Comparison of ENCODE assay signal across 8 mouse cellular contexts in genomic region chr1:33813868-33814794, GRCm38 (mm10). TPM values are rescaled to one million over a fixed set of nuclear protein-coding genes. Genes with fewer than 3 reads are reported as not detected.
DNase-seq lines count a peak whose midpoint lies in the region; ATAC-seq and TF ChIP-seq lines count a peak whose summit lies in the region.

Zfp451 (minus strand) TSS chr1:33814595.

- H3K27ac ChIP-seq in forebrain, embryonic 11.5 days (ENCODE audit: low read depth, low read length), result peak within 1 kb of the TSS; percentile 79
- H3K27ac ChIP-seq in heart, postnatal 0 days (ENCODE audit: low read depth), result peak within 1 kb of the TSS; percentile 96
- peak within 1 kb of the TSS; percentile 68 for H3K27ac ChIP-seq in liver, embryonic 16.5 days (ENCODE audit: low read length)
- H3K27ac ChIP-seq in neural tube, embryonic 13.5 days (replicated peaks), result peak within 1 kb of the TSS; percentile 97
- H3K27ac ChIP-seq in testis, adult 2 months (ENCODE audit: control insufficient read depth, insufficient read depth, low read depth, low read length), result peak within 1 kb of the TSS; percentile 92

- no peak for TF ChIP-seq EP300 in heart, postnatal 0 days (IDR thresholded peaks at IDR 0.05; ENCODE audit: low read depth)

- H3K4me1 ChIP-seq in forebrain, embryonic 11.5 days (replicated peaks; ENCODE audit: control insufficient read depth, insufficient read depth, low read length), result no peaks in the 10 kb centered on the region; the same call in 1 of the 2 replicates
- peaks cover 14% of the 10 kb centered on the region for H3K4me1 ChIP-seq in heart, postnatal 0 days (ENCODE audit: control insufficient read depth, insufficient read depth)
- H3K4me1 ChIP-seq in liver, embryonic 16.5 days (ENCODE audit: control insufficient read depth, low read depth, low read length), result peaks cover 9% of the 10 kb centered on the region
- H3K4me1 ChIP-seq in neural tube, embryonic 13.5 days (replicated peaks), result peaks cover 26% of the 10 kb centered on the region
- no peaks in the 10 kb centered on the region; the same call in 1 of the 2 replicates for H3K4me1 ChIP-seq in testis, adult 2 months (ENCODE audit: control insufficient read depth, insufficient read depth, low read length)

- peak; percentile 68 to 80 for DNase-seq in CD8-positive naive resting alpha-beta T cell, adult 2 months (ENCODE audit: low read depth in 2 of 2, low spot score in 2 of 2)
- peak; percentile 77 for DNase-seq in c-Kit-positive CD71-negative TER-119-negative erythroid progenitor cells, embryonic 14.5 days (ENCODE audit: low read depth)
- DNase-seq in forebrain, embryonic 11.5 days (ENCODE audit: low spot score), result peak; percentile 96
- DNase-seq in heart, postnatal 0 days (ENCODE audit: low spot score), result peak; percentile 90
- DNase-seq in kidney, postnatal 4 days, result peak; percentile 94 to 96

- H3K4me2 ChIP-seq in forebrain, embryonic 11.5 days (ENCODE audit: low read depth, low read length, severe bottlenecking), result peak within 1 kb of the TSS; percentile 69
- H3K4me2 ChIP-seq in heart, postnatal 0 days (ENCODE audit: low read depth, low read length), result peak within 1 kb of the TSS; percentile 90
- peak within 1 kb of the TSS; percentile 79 for H3K4me2 ChIP-seq in liver, embryonic 16.5 days (ENCODE audit: low read depth, low read length)
- H3K4me2 ChIP-seq in neural tube, embryonic 13.5 days, result peak within 1 kb of the TSS; percentile 91

- peak; percentile 93 for TF ChIP-seq POLR2A in testis, adult 2 months (IDR thresholded peaks at IDR 0.05; ENCODE audit: control insufficient read depth, low read depth, low read length)

- no peaks in the 10 kb centered on the region for H3K27me3 ChIP-seq in forebrain, embryonic 11.5 days (ENCODE audit: control insufficient read depth, insufficient read depth, low read length)
- H3K27me3 ChIP-seq in heart, postnatal 0 days (ENCODE audit: control insufficient read depth, insufficient read depth, low read length), result no peaks in the 10 kb centered on the region
- H3K27me3 ChIP-seq in liver, embryonic 16.5 days (ENCODE audit: control insufficient read depth, insufficient read depth, low read depth, low read length), result no peaks in the 10 kb centered on the region
- H3K27me3 ChIP-seq in neural tube, embryonic 13.5 days, result no peaks in the 10 kb centered on the region
- H3K27me3 ChIP-seq in testis, adult 2 months (ENCODE audit: control insufficient read depth, insufficient read depth, low read length), result no peaks in the 10 kb centered on the region

- H3K36me3 ChIP-seq in forebrain, embryonic 11.5 days (ENCODE audit: control insufficient read depth, insufficient read depth, low read length), result peaks cover 5% of the 10 kb centered on the region; the same call in 1 of the 2 replicates
- H3K36me3 ChIP-seq in heart, postnatal 0 days (replicated peaks; ENCODE audit: control insufficient read depth, insufficient read depth, low read length), result peaks cover 21% of the 10 kb centered on the region; the same call in 1 of the 2 replicates
- peaks cover 5% of the 10 kb centered on the region for H3K36me3 ChIP-seq in liver, embryonic 16.5 days (ENCODE audit: control insufficient read depth, insufficient read depth)
- peaks cover 28% of the 10 kb centered on the region for H3K36me3 ChIP-seq in neural tube, embryonic 13.5 days
- H3K36me3 ChIP-seq in testis, adult 2 months (ENCODE audit: control insufficient read depth, insufficient read depth, low read length), result peaks cover 3% of the 10 kb centered on the region

- H3K9ac ChIP-seq in forebrain, embryonic 11.5 days (ENCODE audit: low read length), result peak within 1 kb of the TSS; percentile 99
- H3K9ac ChIP-seq in heart, postnatal 0 days (replicated peaks; ENCODE audit: low read depth, low read length), result peak within 1 kb of the TSS; percentile 94
- H3K9ac ChIP-seq in liver, embryonic 16.5 days (ENCODE audit: low read depth, low read length), result peak within 1 kb of the TSS; percentile 90
- H3K9ac ChIP-seq in neural tube, embryonic 13.5 days, result peak within 1 kb of the TSS; percentile 99

- H3K9me3 ChIP-seq in forebrain, embryonic 11.5 days (ENCODE audit: control insufficient read depth, low read length), result no peaks in the 10 kb centered on the region
- no peaks in the 10 kb centered on the region for H3K9me3 ChIP-seq in heart, postnatal 0 days (replicated peaks; ENCODE audit: control insufficient read depth, low read length)
- H3K9me3 ChIP-seq in liver, embryonic 16.5 days (replicated peaks; ENCODE audit: control insufficient read depth, low read length), result no peaks in the 10 kb centered on the region
- H3K9me3 ChIP-seq in neural tube, embryonic 13.5 days, result no peaks in the 10 kb centered on the region

- peak within 1 kb of the TSS; percentile 91 for H3K4me3 ChIP-seq in forebrain, embryonic 11.5 days (ENCODE audit: low read depth, low read length)
- peak within 1 kb of the TSS; percentile 82 for H3K4me3 ChIP-seq in heart, postnatal 0 days (ENCODE audit: low read depth, low read length)
- peak within 1 kb of the TSS; percentile 91 for H3K4me3 ChIP-seq in liver, embryonic 16.5 days (ENCODE audit: low read depth, low read length)
- peak within 1 kb of the TSS; percentile 99 for H3K4me3 ChIP-seq in neural tube, embryonic 13.5 days
- H3K4me3 ChIP-seq in testis, adult 2 months (ENCODE audit: control insufficient read depth, low read depth, low read length), result peak within 1 kb of the TSS; percentile 96

- under 1% methylated on average over 73 of the region's 85 CpGs for WGBS in forebrain, embryonic 11.5 days
- under 1% methylated on average over 83 of the region's 85 CpGs for WGBS in heart, postnatal 0 days
- under 1% methylated on average over 83 of the region's 85 CpGs for WGBS in liver, embryonic 16.5 days (ENCODE audit: insufficient replicate concordance)
- WGBS in neural tube, embryonic 13.5 days, result under 1% methylated on average over 85 of the region's 85 CpGs

- no peak for TF ChIP-seq CTCF in heart, postnatal 0 days (IDR thresholded peaks at IDR 0.05; ENCODE audit: low read depth)
- no peak for TF ChIP-seq CTCF in testis, adult 2 months (IDR thresholded peaks at IDR 0.05; ENCODE audit: control insufficient read depth, insufficient read depth, insufficient replicate concordance, low read depth, low read length)

- ATAC-seq in forebrain, embryonic 11.5 days (replicated peaks; ENCODE audit: low FRiP score), result peak; percentile 95
- ATAC-seq in heart, postnatal 0 days (ENCODE audit: insufficient read depth, low read depth), result peak; percentile 97
- peak; percentile 93 for ATAC-seq in liver, embryonic 16.5 days (ENCODE audit: low read depth)
- peak; percentile 96 for ATAC-seq in neural tube, embryonic 13.5 days (ENCODE audit: low read depth)

RNA-seq across cellular contexts. Expression of gene Zfp451, which starts in this region (rescaled TPM):
- polyA plus RNA-seq in forebrain, embryonic 11.5 days (2014; fragmentation: Nextera tagmentation; extraction: Ambion mirVana), result 41.9 and 48.5 TPM in 2 replicates
- total RNA-seq in heart, postnatal 0 days (2014; rRNA removed; ENCODE audit: low replicate concordance), result 12.1 and 17.0 TPM in 2 replicates
- 8.1 and 8.4 TPM in 2 replicates for polyA plus RNA-seq in heart, postnatal 0 days (2015; fragmentation: Nextera tagmentation; extraction: Ambion mirVana)
- polyA plus RNA-seq in liver, embryonic 16.5 days (2015; fragmentation: Nextera tagmentation; extraction: Ambion mirVana), result 5.4 and 5.7 TPM in 2 replicates
- polyA plus RNA-seq in neural tube, embryonic 13.5 days (2015; fragmentation: Nextera tagmentation; extraction: Ambion mirVana), result 35.0 and 41.6 TPM in 2 replicates
- polyA plus RNA-seq in testis, adult 2 months (2012; rRNA removed), result 120 and 152 TPM in 2 replicates

Comparison
In these comparisons a context has a peak if more than half of its experiments do, and no peak if none do; other contexts are left out.
1. Peak in every context shown above with its lines: DNase-seq, ATAC-seq, H3K4me3 ChIP-seq and H3K27ac ChIP-seq.